9 mouse cellular contexts compared by ENCODE assay signal in genomic region chr15:79025687-79026308, GRCm38 (mm10). TPM values are rescaled to one million over a fixed set of nuclear protein-coding genes. Genes with fewer than 3 reads are reported as not detected.
DNase-seq lines count a peak whose midpoint lies in the region; ATAC-seq and TF ChIP-seq lines count a peak whose summit lies in the region.
"Had no signal": no experiment of that assay in that cellular context is flagged by ENCODE, and none has a peak within 500 bp of the region (broad histone marks: within the 10 kb centered on the region; RNA-seq: fewer than 3 reads in every experiment).

No protein-coding gene starts in this region.

- 14% methylated on average over 15 of the region's 18 CpGs for WGBS in forebrain, embryonic 14.5 days
- WGBS in kidney, embryonic 16.5 days, result 10% methylated on average over 16 of the region's 18 CpGs
- 10% methylated on average over 16 of the region's 18 CpGs for WGBS in midbrain, postnatal 0 days

- ATAC-seq in forebrain, embryonic 14.5 days, result no peak
- no peak for ATAC-seq in kidney, embryonic 16.5 days (ENCODE audit: low FRiP score, low TSS enrichment)
- no peak for ATAC-seq in midbrain, postnatal 0 days (ENCODE audit: low FRiP score)
- ATAC-seq in monocyte, adult 5-6 weeks (replicated peaks; ENCODE audit: insufficient number of reproducible peaks, low FRiP score, low TSS enrichment, poor library complexity, severe bottlenecking), result no peak

- H3K36me3 ChIP-seq in forebrain, embryonic 14.5 days (ENCODE audit: control insufficient read depth, insufficient read depth, low read length), result no peaks in the 10 kb centered on the region
- no peaks in the 10 kb centered on the region for H3K36me3 ChIP-seq in kidney, embryonic 16.5 days (ENCODE audit: insufficient read depth, low read length)
- no peaks in the 10 kb centered on the region for H3K36me3 ChIP-seq in midbrain, postnatal 0 days (ENCODE audit: insufficient read depth, low read length)

- intact Hi-C loops in left cerebral cortex, adult 2 months (cut with DNase I), result loop anchor here (2.0 kb wide), 1 partner anchor 37 kb away; no protein-coding TSS in a partner anchor
- intact Hi-C loops in left cerebral cortex, postnatal 10 days (cut with DNase I), result no loop called here

- peak overlapping the region; percentile 54 for H3K27ac ChIP-seq in left cerebral cortex, adult 2 months
- no peak overlapping the region for H3K27ac ChIP-seq in forebrain, embryonic 14.5 days (ENCODE audit: low read depth, low read length)
- H3K27ac ChIP-seq in kidney, embryonic 16.5 days (ENCODE audit: low read length), result peak overlapping the region; percentile 98
- H3K27ac ChIP-seq in midbrain, postnatal 0 days (ENCODE audit: low read depth, low read length), result no peak overlapping the region

- peak overlapping the region; percentile 39 for H3K4me2 ChIP-seq in forebrain, embryonic 14.5 days (ENCODE audit: low read length)
- peak overlapping the region; percentile 39 for H3K4me2 ChIP-seq in kidney, embryonic 16.5 days (replicated peaks; ENCODE audit: low read depth, low read length)
- peak overlapping the region; percentile 36 for H3K4me2 ChIP-seq in midbrain, postnatal 0 days (ENCODE audit: low read depth, low read length, poor library complexity, severe bottlenecking)

- H3K4me1 ChIP-seq in forebrain, embryonic 14.5 days (ENCODE audit: control insufficient read depth, insufficient read depth, low read length), result peaks cover 11% of the 10 kb centered on the region
- peaks cover 41% of the 10 kb centered on the region for H3K4me1 ChIP-seq in kidney, embryonic 16.5 days (ENCODE audit: insufficient read depth, low read length)
- peaks cover 10% of the 10 kb centered on the region for H3K4me1 ChIP-seq in midbrain, postnatal 0 days (ENCODE audit: insufficient read depth, low read length)

- no peak for DNase-seq in left cerebral cortex, adult 2 months (ENCODE audit: extremely low spot score in 1 of 2, low spot score in 2 of 2)
- no peak for DNase-seq in left cerebral cortex, postnatal 10 days (ENCODE audit: extremely low spot score in 1 of 2, low spot score in 2 of 2)
- peak; percentile 36 for DNase-seq in forebrain, embryonic 14.5 days (ENCODE audit: low spot score)
- no peak for DNase-seq in midbrain, postnatal 0 days (ENCODE audit: low spot score)
- no peak for DNase-seq in spleen, postnatal 36 days (ENCODE audit: low spot score in 2 of 2)
- DNase-seq in urinary bladder, postnatal 25 days (ENCODE audit: low spot score), result no peak

- 0 out of 2 replicates have a peak, but pooled peaks cover 3% of the 10 kb centered on the region for H3K27me3 ChIP-seq in forebrain, embryonic 14.5 days (replicated peaks; ENCODE audit: control insufficient read depth, insufficient read depth, low read length)
- no peaks in the 10 kb centered on the region for H3K27me3 ChIP-seq in kidney, embryonic 16.5 days (ENCODE audit: insufficient read depth, low read length)
- H3K27me3 ChIP-seq in midbrain, postnatal 0 days (ENCODE audit: insufficient read depth, low read length), result no peaks in the 10 kb centered on the region

- H3K9me3 ChIP-seq in forebrain, embryonic 14.5 days (replicated peaks; ENCODE audit: control insufficient read depth, low read length), result no peaks in the 10 kb centered on the region
- H3K9me3 ChIP-seq in kidney, embryonic 16.5 days (ENCODE audit: low read length), result no peaks in the 10 kb centered on the region
- H3K9me3 ChIP-seq in midbrain, postnatal 0 days (ENCODE audit: low read length), result no peaks in the 10 kb centered on the region

- no peak for TF ChIP-seq CTCF in left cerebral cortex, adult 2 months (IDR thresholded peaks at IDR 0.05)
- no peak for TF ChIP-seq CTCF in midbrain, postnatal 0 days (IDR thresholded peaks at IDR 0.05)

- peak overlapping the region; percentile 44 for H3K4me3 ChIP-seq in left cerebral cortex, adult 2 months
- no peak overlapping the region for H3K4me3 ChIP-seq in forebrain, embryonic 14.5 days (ENCODE audit: low read depth, low read length)
- H3K4me3 ChIP-seq in kidney, embryonic 16.5 days (ENCODE audit: low read length), result peak overlapping the region; percentile 15; the same call in 1 of the 2 replicates
- H3K4me3 ChIP-seq in midbrain, postnatal 0 days (ENCODE audit: low read depth, low read length), result peak overlapping the region; percentile 3; the same call in 1 of the 2 replicates

- peak overlapping the region; percentile 13 for H3K9ac ChIP-seq in forebrain, embryonic 14.5 days (ENCODE audit: low read length)
- peak overlapping the region; percentile 52 for H3K9ac ChIP-seq in kidney, embryonic 16.5 days (replicated peaks; ENCODE audit: low read length)
- H3K9ac ChIP-seq in midbrain, postnatal 0 days (replicated peaks; ENCODE audit: low read length, poor library complexity, severe bottlenecking), result 0 out of 2 replicates have a peak overlapping the region, but pooled peaks have one; percentile 13

RNA-seq across cellular contexts. Expression of gene H1f0, which starts 2.5 kb away (rescaled TPM):
- 10 to 100 TPM; 80.4 to 81.1 TPM for total RNA-seq in left cerebral cortex, adult 2 months (2021)
- 10 to 100 TPM; 73.4 to 81.3 TPM for total RNA-seq in left cerebral cortex, postnatal 10 days (2021)
- 155 and 238 TPM in 2 replicates for polyA plus RNA-seq in forebrain, embryonic 14.5 days (2014; fragmentation: Nextera tagmentation; extraction: Ambion mirVana)
- polyA plus RNA-seq in kidney, embryonic 16.5 days (2015; fragmentation: Nextera tagmentation; extraction: Ambion mirVana), result 521 and 528 TPM in 2 replicates
- total RNA-seq in midbrain, postnatal 0 days (2014; rRNA removed), result 132 and 136 TPM in 2 replicates
- 135 and 144 TPM in 2 replicates for polyA plus RNA-seq in midbrain, postnatal 0 days (2015; fragmentation: Nextera tagmentation; extraction: Ambion mirVana)
- total RNA-seq in monocyte, adult 5-6 weeks (2017), result 27.7 to 41.5 TPM (median 37.9 TPM) in 3 replicates

RNA-seq across cellular contexts. Expression of gene Galr3, which starts 15.9 kb away (rescaled TPM):
- total RNA-seq in left cerebral cortex, adult 2 months (2021), result under 1 TPM in 1 of 2 experiments, not detected in 1; 0.84 TPM
- total RNA-seq in left cerebral cortex, postnatal 10 days (2021), result under 1 TPM; 0.36 to 0.45 TPM
- not detected in 2 replicates for polyA plus RNA-seq in forebrain, embryonic 14.5 days (2014; fragmentation: Nextera tagmentation; extraction: Ambion mirVana)
- polyA plus RNA-seq in kidney, embryonic 16.5 days (2015; fragmentation: Nextera tagmentation; extraction: Ambion mirVana), result not detected in 2 replicates
- total RNA-seq in midbrain, postnatal 0 days (2014; rRNA removed), result 3.3 and 3.9 TPM in 2 replicates
- 0.25 and 0.32 TPM in 2 replicates for polyA plus RNA-seq in midbrain, postnatal 0 days (2015; fragmentation: Nextera tagmentation; extraction: Ambion mirVana)
- total RNA-seq in monocyte, adult 5-6 weeks (2017), result not detected in 3 replicates
- total RNA-seq: heart, adult 18-20 months had no signal

RNA-seq across cellular contexts. Expression of gene Ankrd54, which starts 36.9 kb away (rescaled TPM):
- total RNA-seq in left cerebral cortex, adult 2 months (2021), result 10 to 100 TPM; 19.7 to 19.8 TPM
- 10 to 100 TPM; 17.9 to 20.1 TPM for total RNA-seq in left cerebral cortex, postnatal 10 days (2021)
- 51.3 and 53.3 TPM in 2 replicates for polyA plus RNA-seq in forebrain, embryonic 14.5 days (2014; fragmentation: Nextera tagmentation; extraction: Ambion mirVana)
- 51.7 and 52.5 TPM in 2 replicates for polyA plus RNA-seq in kidney, embryonic 16.5 days (2015; fragmentation: Nextera tagmentation; extraction: Ambion mirVana)
- total RNA-seq in midbrain, postnatal 0 days (2014; rRNA removed), result 53.5 and 57.5 TPM in 2 replicates
- 44.5 and 45.5 TPM in 2 replicates for polyA plus RNA-seq in midbrain, postnatal 0 days (2015; fragmentation: Nextera tagmentation; extraction: Ambion mirVana)
- total RNA-seq in monocyte, adult 5-6 weeks (2017), result 8.1 to 17.1 TPM (median 13.3 TPM) in 3 replicates

RNA-seq across cellular contexts. Expression of gene Eif3l, which starts 49.2 kb away (rescaled TPM):
- total RNA-seq in left cerebral cortex, adult 2 months (2021), result 10 to 100 TPM; 62.5 to 66.6 TPM
- total RNA-seq in left cerebral cortex, postnatal 10 days (2021), result 100 to 1,000 TPM in 1 of 2 experiments, 10 to 100 TPM in 1; 95.5 to 100 TPM
- polyA plus RNA-seq in forebrain, embryonic 14.5 days (2014; fragmentation: Nextera tagmentation; extraction: Ambion mirVana), result 191 and 209 TPM in 2 replicates
- polyA plus RNA-seq in kidney, embryonic 16.5 days (2015; fragmentation: Nextera tagmentation; extraction: Ambion mirVana), result 254 and 260 TPM in 2 replicates
- 197 and 205 TPM in 2 replicates for total RNA-seq in midbrain, postnatal 0 days (2014; rRNA removed)
- polyA plus RNA-seq in midbrain, postnatal 0 days (2015; fragmentation: Nextera tagmentation; extraction: Ambion mirVana), result 160 and 168 TPM in 2 replicates
- total RNA-seq in monocyte, adult 5-6 weeks (2017), result 102 to 117 TPM (median 113 TPM) in 3 replicates

Comparison
In these comparisons a context has a peak if more than half of its experiments do, and no peak if none do; other contexts are left out.
1. H3K27ac ChIP-seq: peak in left cerebral cortex, adult 2 months (single experiment) and kidney, embryonic 16.5 days (single experiment); none in forebrain, embryonic 14.5 days (single experiment) and midbrain, postnatal 0 days (single experiment).
2. Peak in every context shown above with its lines, with median percentiles within 50 percentile points of each other: H3K4me2 ChIP-seq and H3K9ac ChIP-seq.